In the genomic region with DNA sequence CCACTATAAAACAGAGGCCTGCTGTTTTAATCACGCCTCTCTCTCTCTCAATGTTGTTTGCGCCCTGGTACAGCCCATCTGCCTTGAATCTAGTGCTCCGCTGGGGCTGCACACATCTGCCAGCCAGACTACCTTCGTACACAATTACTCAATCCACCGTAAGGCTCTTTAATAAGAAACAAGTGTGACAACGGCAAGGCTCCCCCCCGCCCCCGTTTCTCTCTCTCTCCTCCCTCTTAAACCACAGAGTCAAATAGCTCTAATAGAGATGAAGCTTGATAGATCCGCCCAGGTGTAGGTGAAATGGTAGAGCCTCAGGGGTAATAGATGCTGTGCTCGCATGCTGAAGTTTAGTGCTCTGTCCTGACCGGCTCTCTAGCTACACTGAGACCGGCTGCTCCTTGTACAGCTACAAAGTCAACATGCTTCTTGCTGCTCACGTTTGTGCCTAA, we compare ENCODE assay signal across 7 mouse cellular contexts. TPM values are rescaled to one million over a fixed set of nuclear protein-coding genes. Genes with fewer than 3 reads are reported as not detected.
DNase-seq lines count a peak whose midpoint lies in the region; ATAC-seq lines count a peak whose summit lies in the region.

Gene Sema3a, plus strand, starts transcription at position 174 of the 452 bp plus-strand sequence.

- no peak within 1 kb of the TSS for H3K4me3 ChIP-seq in forebrain, embryonic 11.5 days (ENCODE audit: low read depth, low read length)
- peak within 1 kb of the TSS; percentile 48 for H3K4me3 ChIP-seq in limb, embryonic 10.5 days

- no peaks in the 10 kb centered on the region for H3K36me3 ChIP-seq in forebrain, embryonic 11.5 days (ENCODE audit: control insufficient read depth, insufficient read depth, low read length)
- no peaks in the 10 kb centered on the region for H3K36me3 ChIP-seq in limb, embryonic 10.5 days

- no peak within 1 kb of the TSS for H3K4me2 ChIP-seq in forebrain, embryonic 11.5 days (ENCODE audit: low read depth, low read length, severe bottlenecking)

- no peaks in the 10 kb centered on the region for H3K27me3 ChIP-seq in forebrain, embryonic 11.5 days (ENCODE audit: control insufficient read depth, insufficient read depth, low read length)
- H3K27me3 ChIP-seq in limb, embryonic 10.5 days (ENCODE audit: low read depth, poor library complexity, severe bottlenecking) = no peaks in the 10 kb centered on the region

- WGBS in forebrain, embryonic 11.5 days = 53% methylated on average over 13 of the region's 13 CpGs
- WGBS in limb, embryonic 10.5 days = 6% methylated on average over 13 of the region's 13 CpGs

- no peak for DNase-seq in urinary bladder, adult 2 months (ENCODE audit: low spot score)
- no peak for DNase-seq in urinary bladder, postnatal 36 days (ENCODE audit: low spot score in 2 of 2)
- peak; percentile 56 for DNase-seq in forebrain, embryonic 11.5 days (ENCODE audit: low spot score)
- DNase-seq in limb, embryonic 10.5 days (ENCODE audit: low spot score) = peak; percentile 89
- peak; percentile 14 for DNase-seq in yolk sac, embryonic 10.5 days (ENCODE audit: low spot score)
- DNase-seq in right cerebral cortex, postnatal 36 days (ENCODE audit: low spot score in 2 of 2) = no peak
- DNase-seq in frontal cortex, postnatal 14 days (ENCODE audit: low spot score in 2 of 2) = no peak

- H3K9me3 ChIP-seq in forebrain, embryonic 11.5 days (ENCODE audit: control insufficient read depth, low read length) = no peaks in the 10 kb centered on the region
- no peaks in the 10 kb centered on the region for H3K9me3 ChIP-seq in limb, embryonic 10.5 days (replicated peaks)

- H3K9ac ChIP-seq in forebrain, embryonic 11.5 days (ENCODE audit: low read length) = no peak within 1 kb of the TSS

- ATAC-seq in forebrain, embryonic 11.5 days (replicated peaks; ENCODE audit: low FRiP score) = peak; percentile 63

- no peaks in the 10 kb centered on the region for H3K4me1 ChIP-seq in forebrain, embryonic 11.5 days (replicated peaks; ENCODE audit: control insufficient read depth, insufficient read depth, low read length)
- peaks cover 36% of the 10 kb centered on the region for H3K4me1 ChIP-seq in limb, embryonic 10.5 days

- H3K27ac ChIP-seq in forebrain, embryonic 11.5 days (ENCODE audit: low read depth, low read length) = no peak within 1 kb of the TSS
- H3K27ac ChIP-seq in limb, embryonic 10.5 days = peak within 1 kb of the TSS; percentile 88

RNA-seq across cellular contexts. Expression of gene Sema3a, which starts in this region (rescaled TPM):
- 13.1 and 19.1 TPM in 2 replicates for polyA plus RNA-seq in urinary bladder, adult 2 months (2012; rRNA removed)
- polyA plus RNA-seq in forebrain, embryonic 11.5 days (2014; fragmentation: Nextera tagmentation; extraction: Ambion mirVana) = 19.4 and 20.3 TPM in 2 replicates
- polyA plus RNA-seq in limb, embryonic 10.5 days (2016; fragmentation: Nextera tagmentation; extraction: Ambion mirVana) = 48.0 and 52.1 TPM in 2 replicates

Comparison
In these comparisons a context has a peak if more than half of its experiments do, and no peak if none do; other contexts are left out.
1. DNase-seq: peak in forebrain, embryonic 11.5 days (single experiment), limb, embryonic 10.5 days (single experiment) and yolk sac, embryonic 10.5 days (single experiment); none in urinary bladder, adult 2 months (single experiment), urinary bladder, postnatal 36 days (0 of 2), right cerebral cortex, postnatal 36 days (0 of 2) and frontal cortex, postnatal 14 days (0 of 2).